Mouse (Mus musculus): Measurements from ENCODE around the gene Tmem165.

Gene Tmem165

GRCm38 (mm10) chr5:76163828-76164390 lies 19.8 kb upstream of the Tmem165 start:
- in situ Hi-C loops (cut with MboI; ENCODE audit: unreplicated experiment in 2 of 2) = no loop called here

GRCm38 (mm10) chr5:76164827-76165226 lies 18.9 kb upstream of the Tmem165 start:
- in situ Hi-C loops (cut with MboI; ENCODE audit: unreplicated experiment in 2 of 2) = no loop called here

- in situ Hi-C loops (cut with MboI; ENCODE audit: unreplicated experiment in 2 of 2) = no loop called here
Observed at GRCm38 (mm10) chr5:76170522-76170921, 13.2 kb upstream of the Tmem165 start.

GRCm38 (mm10) chr5:76171039-76171438 lies 12.6 kb upstream of the Tmem165 start:
- in situ Hi-C loops (cut with MboI; ENCODE audit: unreplicated experiment in 2 of 2) = no loop called here

- in situ Hi-C loops (cut with MboI; ENCODE audit: unreplicated experiment in 2 of 2) = loop anchor here in 1 of 2 experiments (25.0 kb wide), 2 partner anchors 737 to 1138 kb away; partner anchors contain the start of genes Aasdh and Chic2
Observed at GRCm38 (mm10) chr5:76175051-76175450, 8.6 kb upstream of the Tmem165 start.

- in situ Hi-C loops (cut with MboI; ENCODE audit: unreplicated experiment in 2 of 2) = loop anchor here in 1 of 2 experiments (25.0 kb wide), 2 partner anchors 736 to 1139 kb away; partner anchors contain the start of genes Aasdh and Chic2
Observed at GRCm38 (mm10) chr5:76176411-76176810, 7.3 kb upstream of the Tmem165 start.

- in situ Hi-C loops (cut with MboI; ENCODE audit: unreplicated experiment in 2 of 2) = loop anchor here in 1 of 2 experiments (25.0 kb wide), 2 partner anchors 735 to 1140 kb away; partner anchors contain the start of genes Aasdh and Chic2
Observed at GRCm38 (mm10) chr5:76176841-76177240, 6.8 kb upstream of the Tmem165 start.

- in situ Hi-C loops (cut with MboI; ENCODE audit: unreplicated experiment in 2 of 2) = loop anchor here in 1 of 2 experiments (25.0 kb wide), 2 partner anchors 735 to 1140 kb away; partner anchors contain the start of genes Aasdh and Chic2
Observed at GRCm38 (mm10) chr5:76177664-76178063, 6.0 kb upstream of the Tmem165 start.

GRCm38 (mm10) chr5:76179171-76179570 lies 4.5 kb upstream of the Tmem165 start:
- in situ Hi-C loops (cut with MboI; ENCODE audit: unreplicated experiment in 2 of 2) = loop anchor here in 1 of 2 experiments (25.0 kb wide), 2 partner anchors 733 to 1142 kb away; partner anchors contain the start of genes Aasdh and Chic2

- in situ Hi-C loops (cut with MboI; ENCODE audit: unreplicated experiment in 2 of 2) = loop anchor here (5.0 to 25.0 kb wide), 3 partner anchors 37 to 1142 kb away; partner anchors contain the start of genes Aasdh (in 1 of the 2), Chic2 (in 1 of the 2) and Srd5a3 (in 1 of the 2)
Observed at GRCm38 (mm10) chr5:76179791-76180190, 3.9 kb upstream of the Tmem165 start.

GRCm38 (mm10) chr5:76182326-76182725 lies 1.4 kb upstream of the Tmem165 start:
- in situ Hi-C loops (cut with MboI; ENCODE audit: unreplicated experiment in 2 of 2) = loop anchor here (5.0 to 25.0 kb wide), 3 partner anchors 40 to 1145 kb away; partner anchors contain the start of genes Aasdh (in 1 of the 2), Chic2 (in 1 of the 2) and Srd5a3 (in 1 of the 2)

- in situ Hi-C loops (cut with MboI; ENCODE audit: unreplicated experiment in 2 of 2) = loop anchor here (5.0 to 25.0 kb wide), 3 partner anchors 41 to 1146 kb away; partner anchors contain the start of genes Aasdh (in 1 of the 2), Chic2 (in 1 of the 2) and Srd5a3 (in 1 of the 2)
Observed at GRCm38 (mm10) chr5:76183043-76183749, 484 bp upstream of the Tmem165 start.

GRCm38 (mm10) chr5:76184286-76185080 lies 803 bp downstream of the Tmem165 start:
- in situ Hi-C loops (cut with MboI; ENCODE audit: unreplicated experiment in 2 of 2) = loop anchor here (5.0 to 25.0 kb wide), 3 partner anchors 42 to 1147 kb away; partner anchors contain the start of genes Aasdh (in 1 of the 2), Chic2 (in 1 of the 2) and Srd5a3 (in 1 of the 2)

- in situ Hi-C loops (cut with MboI; ENCODE audit: unreplicated experiment in 2 of 2) = loop anchor here in 1 of 2 experiments (25.0 kb wide), 2 partner anchors 724 to 1151 kb away; partner anchors contain the start of genes Aasdh and Chic2
Observed at GRCm38 (mm10) chr5:76187885-76188284, 4.2 kb downstream of the Tmem165 start.

GRCm38 (mm10) chr5:76190609-76191008 lies 6.9 kb downstream of the Tmem165 start:
- in situ Hi-C loops (cut with MboI; ENCODE audit: unreplicated experiment in 2 of 2) = loop anchor here in 1 of 2 experiments (25.0 kb wide), 2 partner anchors 722 to 1153 kb away; partner anchors contain the start of genes Aasdh and Chic2

- in situ Hi-C loops (cut with MboI; ENCODE audit: unreplicated experiment in 2 of 2) = loop anchor here in 1 of 2 experiments (25.0 kb wide), 2 partner anchors 719 to 1156 kb away; partner anchors contain the start of genes Aasdh and Chic2
Observed at GRCm38 (mm10) chr5:76193075-76193474, 9.4 kb downstream of the Tmem165 start.

GRCm38 (mm10) chr5:76194377-76194945 lies 10.8 kb downstream of the Tmem165 start:
- in situ Hi-C loops (cut with MboI; ENCODE audit: unreplicated experiment in 2 of 2) = loop anchor here in 1 of 2 experiments (25.0 kb wide), 2 partner anchors 718 to 1157 kb away; partner anchors contain the start of genes Aasdh and Chic2

- in situ Hi-C loops (cut with MboI; ENCODE audit: unreplicated experiment in 2 of 2) = loop anchor here in 1 of 2 experiments (25.0 kb wide), 2 partner anchors 713 to 1162 kb away; partner anchors contain the start of genes Aasdh and Chic2
Observed at GRCm38 (mm10) chr5:76199346-76199745, 15.7 kb downstream of the Tmem165 start.

- in situ Hi-C loops (cut with MboI; ENCODE audit: unreplicated experiment in 2 of 2) = no loop called here
Observed at GRCm38 (mm10) chr5:76203171-76203570, 19.5 kb downstream of the Tmem165 start.
